Mouse (Mus musculus) stomach, embryonic 14.5 days (tissue): ENCODE results near the gene Mcmbp. TPM values are rescaled to one million over a fixed set of nuclear protein-coding genes. Genes with fewer than 3 reads are reported as not detected.

Source experiments
- ATAC-seq: fragments of 200-750 bp; cut with Nextera tagmentation; 2 replicates; pipeline ENCODE4 v1.8.0; 2017; ENCODE audit warnings: low read depth, moderate TSS enrichment; ENCODE audit not compliant: insufficient number of reproducible peaks, insufficient read depth, low FRiP score
- H3K27ac ChIP-seq: fragments of 300-500 bp; sonication (generic); 2 replicates; pipeline ENCODE4 v1.5.1; 2014; ENCODE audit warnings: mild to moderate bottlenecking, low read length, moderate library complexity, mixed read lengths
- H3K27me3 ChIP-seq: fragments of 300-500 bp; sonication (generic); 2 replicates; pipeline ENCODE4 v1.6.1; 2014; ENCODE audit warnings: low read length, control low read depth, mixed read lengths; ENCODE audit not compliant: control insufficient read depth, insufficient read depth
- H3K36me3 ChIP-seq: fragments of 300-500 bp; sonication (generic); 2 replicates; pipeline ENCODE4 v1.6.1; 2014; ENCODE audit warnings: mild to moderate bottlenecking, control low read depth, low read length, moderate library complexity, mixed read lengths; ENCODE audit not compliant: control insufficient read depth, insufficient read depth
- H3K4me1 ChIP-seq: fragments of 300-500 bp; sonication (generic); 2 replicates; pipeline ENCODE4 v1.6.1; 2014; ENCODE audit warnings: low read length, control low read depth, mixed read lengths; ENCODE audit not compliant: control insufficient read depth, insufficient read depth
- H3K4me2 ChIP-seq: fragments of 300-500 bp; sonication (generic); replicated peaks from 2 replicates; pipeline ENCODE4 v1.6.1; 2014; ENCODE audit warnings: low read depth, low read length, control low read depth
- H3K4me3 ChIP-seq: fragments of 300-500 bp; sonication (generic); 2 replicates; pipeline ENCODE4 v1.5.1; 2014; ENCODE audit warnings: low read depth, low read length, control low read depth
- H3K9ac ChIP-seq: fragments of 300-500 bp; sonication (generic); replicated peaks from 2 replicates; pipeline ENCODE4 v1.6.1; 2014; ENCODE audit warnings: low read depth, mild to moderate bottlenecking, control low read depth, low read length, moderate library complexity, mixed read lengths
- H3K9me3 ChIP-seq: fragments of 300-500 bp; sonication (generic); 2 replicates; pipeline ENCODE4 v1.6.1; 2016; ENCODE audit warnings: low read depth, low read length, control low read depth; ENCODE audit not compliant: control insufficient read depth
- WGBS: fragments of 180-500 bp; shearing (Covaris S2); extraction: QIAGEN DNeasy Blood & Tissue Kit; methylation state at CpG from one replicate; pipeline ENCODE4 v1.1.7; 2014; 5-methylcytosine and 5-hydroxymethylcytosine counted together
- polyA plus RNA-seq: library from polyadenylated mRNA; unstranded; fragments of >200 nt; fragmentation: Nextera tagmentation; extraction: Ambion mirVana; gene quantifications from 2 replicates; pipeline ENCODE4 v1.2.1, GENCODE M21; 2014

The Mcmbp gene
- 76.7 and 77.5 TPM in 2 replicates for polyA plus RNA-seq

GRCm38 (mm10) chr7:128740334-128740733 is at the start of gene Mcmbp:
TSS of gene Mcmbp (minus strand) at chr7:128740495.
- Histone ChIP-seq H3K36me3 (no peaks in the 10 kb centered on the region), H3K27me3 (no peaks in the 10 kb centered on the region), H3K9ac (peak within 1 kb of the TSS; percentile 97), H3K4me3 (peak within 1 kb of the TSS; percentile 98), H3K4me2 (peak within 1 kb of the TSS; percentile 89), H3K9me3 (no peaks in the 10 kb centered on the region), H3K4me1 (peaks cover 18% of the 10 kb centered on the region; the same call in 1 of the 2 replicates), H3K27ac (peak within 1 kb of the TSS; percentile 88)
- peak; percentile 85 for ATAC-seq
- WGBS: under 1% methylated on average over 35 of the region's 35 CpGs

GRCm38 (mm10) chr7:128790045-128790444 is 49.8 kb upstream of the Mcmbp start:
- Histone ChIP-seq H3K36me3 (peaks cover 3% of the 10 kb centered on the region; the same call in 1 of the 2 replicates), H3K27ac (no peak overlapping the region)
- no peak for ATAC-seq

GRCm38 (mm10) chr7:128781846-128782245 is 41.6 kb upstream of the Mcmbp start:
- peaks cover 57% of the 10 kb centered on the region for H3K36me3 ChIP-seq
- H3K27ac ChIP-seq: no peak overlapping the region
- no peaks in the 10 kb centered on the region for H3K27me3 ChIP-seq
- no peak overlapping the region for H3K9ac ChIP-seq
- H3K4me2 ChIP-seq: no peak overlapping the region
- H3K4me3 ChIP-seq: no peak overlapping the region
- H3K4me1 ChIP-seq: no peaks in the 10 kb centered on the region
- no peaks in the 10 kb centered on the region for H3K9me3 ChIP-seq
- 95% methylated on average over 3 of the region's 3 CpGs for WGBS
- ATAC-seq: no peak

More at GRCm38 (mm10) chr7:128790045-128790444, 49.8 kb upstream of the Mcmbp start:
- Histone ChIP-seq H3K4me3 (no peak overlapping the region), H3K27me3 (no peaks in the 10 kb centered on the region), H3K4me1 (no peaks in the 10 kb centered on the region), H3K9ac (no peak overlapping the region), H3K4me2 (no peak overlapping the region), H3K9me3 (no peaks in the 10 kb centered on the region)
- 75% methylated on average over 4 of the region's 4 CpGs for WGBS

- H3K9me3 ChIP-seq: no peaks in the 10 kb centered on the region
- 50% methylated on average over 6 of the region's 6 CpGs for WGBS
- no peak overlapping the region for H3K9ac ChIP-seq
- no peak overlapping the region for H3K27ac ChIP-seq
- no peak overlapping the region for H3K4me2 ChIP-seq
- H3K4me1 ChIP-seq: no peaks in the 10 kb centered on the region
- H3K4me3 ChIP-seq: no peak overlapping the region
- ATAC-seq: no peak
- no peaks in the 10 kb centered on the region for H3K27me3 ChIP-seq
- H3K36me3 ChIP-seq: peaks cover 66% of the 10 kb centered on the region
These were observed 39.0 kb upstream of the Mcmbp start for GRCm38 (mm10) chr7:128779305-128779704.

- H3K9me3 ChIP-seq: no peaks in the 10 kb centered on the region
- H3K4me3 ChIP-seq: no peak overlapping the region
- no peaks in the 10 kb centered on the region for H3K27me3 ChIP-seq
- H3K4me1 ChIP-seq: no peaks in the 10 kb centered on the region
- no peak overlapping the region for H3K27ac ChIP-seq
- no peak overlapping the region for H3K4me2 ChIP-seq
- no peak for ATAC-seq
- H3K36me3 ChIP-seq: peaks cover 77% of the 10 kb centered on the region
- 83% methylated on average over 6 of the region's 6 CpGs for WGBS
- no peak overlapping the region for H3K9ac ChIP-seq
These were observed 36.9 kb upstream of the Mcmbp start for GRCm38 (mm10) chr7:128777201-128777600.

GRCm38 (mm10) chr7:128766696-128767095 is 26.4 kb upstream of the Mcmbp start:
- Histone ChIP-seq H3K27ac (no peak overlapping the region), H3K27me3 (no peaks in the 10 kb centered on the region), H3K36me3 (peaks cover 57% of the 10 kb centered on the region), H3K4me2 (no peak overlapping the region), H3K4me1 (no peaks in the 10 kb centered on the region), H3K9me3 (no peaks in the 10 kb centered on the region), H3K9ac (no peak overlapping the region), H3K4me3 (no peak overlapping the region)
- peak; percentile 61; the same call in 1 of the 2 replicates for ATAC-seq

GRCm38 (mm10) chr7:128758948-128759347 is 18.7 kb upstream of the Mcmbp start:
- Histone ChIP-seq H3K36me3 (peaks cover 65% of the 10 kb centered on the region), H3K4me3 (no peak overlapping the region), H3K4me2 (no peak overlapping the region), H3K27me3 (no peaks in the 10 kb centered on the region), H3K27ac (no peak overlapping the region), H3K9ac (no peak overlapping the region), H3K4me1 (no peaks in the 10 kb centered on the region), H3K9me3 (no peaks in the 10 kb centered on the region)
- ATAC-seq: no peak
- 87% methylated on average over 4 of the region's 4 CpGs for WGBS

- no peak overlapping the region for H3K4me3 ChIP-seq
- H3K9me3 ChIP-seq: no peaks in the 10 kb centered on the region
- no peaks in the 10 kb centered on the region for H3K27me3 ChIP-seq
- H3K4me2 ChIP-seq: no peak overlapping the region
- WGBS: 89% methylated on average over 1 of the region's 1 CpGs
- H3K36me3 ChIP-seq: peaks cover 68% of the 10 kb centered on the region
- no peaks in the 10 kb centered on the region for H3K4me1 ChIP-seq
- ATAC-seq: no peak
- H3K27ac ChIP-seq: no peak overlapping the region
- H3K9ac ChIP-seq: no peak overlapping the region
These were observed 15.1 kb upstream of the Mcmbp start for GRCm38 (mm10) chr7:128755396-128755795.

GRCm38 (mm10) chr7:128752012-128752411 is 11.7 kb upstream of the Mcmbp start:
- H3K9me3 ChIP-seq: no peaks in the 10 kb centered on the region
- no peak for ATAC-seq
- WGBS: 73% methylated on average over 4 of the region's 4 CpGs
- H3K4me3 ChIP-seq: no peak overlapping the region
- H3K4me2 ChIP-seq: no peak overlapping the region
- no peaks in the 10 kb centered on the region; the same call in 1 of the 2 replicates for H3K4me1 ChIP-seq
- no peaks in the 10 kb centered on the region for H3K27me3 ChIP-seq
- H3K27ac ChIP-seq: no peak overlapping the region
- H3K9ac ChIP-seq: no peak overlapping the region
- H3K36me3 ChIP-seq: peaks cover 54% of the 10 kb centered on the region
